Mouse (Mus musculus): ENCODE measurements around the gene Pomc. TPM values are rescaled to one million over a fixed set of nuclear protein-coding genes. Genes with fewer than 3 reads are reported as not detected.

Pomc gene
- polyA plus RNA-seq (2017; shearing (Covaris generic)) = 1.2 TPM

DNA sequence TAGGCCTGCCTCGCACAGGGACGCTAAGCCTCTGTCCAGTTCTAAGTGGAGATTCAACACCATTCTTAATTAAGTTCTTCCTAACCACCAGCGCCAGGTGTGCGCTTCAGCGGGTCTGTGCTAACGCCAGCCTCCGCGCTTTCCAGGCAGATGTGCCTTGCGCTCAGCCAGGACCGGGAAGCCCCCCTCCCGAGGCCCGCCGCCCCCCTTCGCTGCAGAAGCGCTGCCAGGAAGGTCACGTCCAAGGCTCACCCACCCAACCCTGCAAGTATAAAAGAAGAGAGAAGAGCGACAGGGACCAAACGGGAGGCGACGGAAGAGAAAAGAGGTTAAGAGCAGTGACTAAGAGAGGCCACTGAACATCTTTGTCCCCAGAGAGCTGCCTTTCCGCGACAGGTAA, at the start of gene Pomc:
Gene Pomc, plus strand, starts transcription at position 301 of the 400 bp plus-strand sequence.

Other genes starting within 250 kb of the Pomc start
- gene Dnmt3a, start 148.9 kb upstream of the Pomc start, polyA plus RNA-seq (2017; shearing (Covaris generic)) = 56.8 TPM
- gene Efr3b, start 84.0 kb downstream of the Pomc start, polyA plus RNA-seq (2017; shearing (Covaris generic)) = 0.15 TPM
- 18.2 TPM for gene Dnajc27, start 127.6 kb downstream of the Pomc start, polyA plus RNA-seq (2017; shearing (Covaris generic))
- gene Adcy3, start 178.2 kb downstream of the Pomc start, polyA plus RNA-seq (2017; shearing (Covaris generic)) = 26.0 TPM

All from naive thymus-derived CD4-positive, alpha-beta T cell, adult 5 months (primary cell).